Mouse (Mus musculus) limb, embryonic 11.5 days (tissue): ENCODE measurements at regions not wholly inside any gene's neighbourhood (a gene's known extent, or its start where the extent isn't known, plus 50 kb on each side); places are given as distances from the start of the nearest gene placed in this dataset.

Experiments
- ATAC-seq: fragments of 200-750 bp; cut with Nextera tagmentation; 2 replicates; pipeline ENCODE4 v1.8.0; 2017; ENCODE audit warnings: low read depth; ENCODE audit not compliant: insufficient number of reproducible peaks, low FRiP score, low TSS enrichment
- DNase-seq: peaks from one replicate; pipeline ENCODE4 v3.0.0-alpha.2; 2015; ENCODE audit warnings: low spot score
- H3K27ac ChIP-seq: fragments of 300-500 bp; sonication (generic); replicated peaks from 2 replicates; pipeline ENCODE4 v1.5.1; 2014; ENCODE audit warnings: low read depth, mild to moderate bottlenecking, low read length
- H3K27me3 ChIP-seq: fragments of 300-500 bp; sonication (generic); 2 replicates; pipeline ENCODE4 v1.6.1; 2014; ENCODE audit warnings: mild to moderate bottlenecking, low read length, mixed read lengths; ENCODE audit not compliant: control insufficient read depth, insufficient read depth
- H3K36me3 ChIP-seq: fragments of 300-500 bp; sonication (generic); 2 replicates; pipeline ENCODE4 v1.6.1; 2014; ENCODE audit warnings: mild to moderate bottlenecking, low read length, moderate library complexity, mixed read lengths; ENCODE audit not compliant: control insufficient read depth, insufficient read depth
- H3K4me1 ChIP-seq: fragments of 300-500 bp; sonication (generic); 2 replicates; pipeline ENCODE4 v1.6.1; 2014; ENCODE audit warnings: low read length, mixed read lengths; ENCODE audit not compliant: control insufficient read depth, insufficient read depth
- H3K4me2 ChIP-seq: fragments of 300-500 bp; sonication (generic); 2 replicates; pipeline ENCODE4 v1.6.1; 2014; ENCODE audit warnings: low read depth, mild to moderate bottlenecking, moderate library complexity; ENCODE audit not compliant: severe bottlenecking
- H3K4me3 ChIP-seq: fragments of 300-500 bp; sonication (generic); 2 replicates; pipeline ENCODE4 v1.5.1; 2014; ENCODE audit warnings: low read depth, low read length
- H3K9ac ChIP-seq: fragments of 300-500 bp; sonication (generic); 2 replicates; pipeline ENCODE4 v1.6.1; 2014; ENCODE audit warnings: mild to moderate bottlenecking, low read length
- H3K9me3 ChIP-seq: fragments of 300-500 bp; sonication (generic); 2 replicates; pipeline ENCODE4 v1.6.1; 2016; ENCODE audit warnings: low read length; ENCODE audit not compliant: control insufficient read depth
- WGBS: fragments of 180-500 bp; shearing (Covaris S2); extraction: QIAGEN DNeasy Blood & Tissue Kit; methylation state at CpG from one replicate; pipeline ENCODE4 v1.1.7; 2014; 5-methylcytosine and 5-hydroxymethylcytosine counted together

- H3K4me1 ChIP-seq = no peaks in the 10 kb centered on the region
- no peak overlapping the region for H3K9ac ChIP-seq
- 61% methylated on average over 7 of the region's 7 CpGs for WGBS
- DNase-seq (no peak), ATAC-seq (no peak)
- H3K4me2 ChIP-seq = no peak overlapping the region
- no peak overlapping the region for H3K27ac ChIP-seq
- no peak overlapping the region for H3K4me3 ChIP-seq
- H3K27me3 ChIP-seq = no peaks in the 10 kb centered on the region
- no peaks in the 10 kb centered on the region for H3K36me3 ChIP-seq
- no peaks in the 10 kb centered on the region; the same call in 1 of the 2 replicates for H3K9me3 ChIP-seq
Observed at GRCm38 (mm10) chr6:138207293-138207844, 67.3 kb downstream of the Mgst1 start.

GRCm38 (mm10) chr6:138215189-138215588 is 75.1 kb downstream of the Mgst1 start:
- Histone ChIP-seq H3K9ac (no peak overlapping the region), H3K36me3 (no peaks in the 10 kb centered on the region), H3K9me3 (no peaks in the 10 kb centered on the region), H3K27ac (no peak overlapping the region), H3K4me2 (no peak overlapping the region), H3K4me1 (no peaks in the 10 kb centered on the region), H3K27me3 (no peaks in the 10 kb centered on the region), H3K4me3 (no peak overlapping the region)
- peak; percentile 7 for DNase-seq
- no peak for ATAC-seq

- Histone ChIP-seq H3K4me3 (no peak overlapping the region), H3K27me3 (no peaks in the 10 kb centered on the region), H3K4me1 (no peaks in the 10 kb centered on the region), H3K36me3 (no peaks in the 10 kb centered on the region), H3K27ac (no peak overlapping the region), H3K9me3 (no peaks in the 10 kb centered on the region), H3K9ac (no peak overlapping the region), H3K4me2 (no peak overlapping the region)
- WGBS = 76% methylated on average over 4 of the region's 4 CpGs
- ATAC-seq = no peak
- DNase-seq = no peak
Observed at GRCm38 (mm10) chr6:138232403-138232802, 92.3 kb downstream of the Mgst1 start.

- no peaks in the 10 kb centered on the region for H3K27me3 ChIP-seq
- no peak for ATAC-seq
- DNase-seq = no peak
- 40% methylated on average over 1 of the region's 1 CpGs for WGBS
- H3K4me1 ChIP-seq = no peaks in the 10 kb centered on the region
- H3K4me3 ChIP-seq = no peak overlapping the region
- H3K27ac ChIP-seq = no peak overlapping the region
- no peaks in the 10 kb centered on the region for H3K9me3 ChIP-seq
- no peaks in the 10 kb centered on the region for H3K36me3 ChIP-seq
- no peak overlapping the region for H3K4me2 ChIP-seq
- no peak overlapping the region for H3K9ac ChIP-seq
Observed at GRCm38 (mm10) chr6:138242837-138243236, 102.7 kb downstream of the Mgst1 start.

- H3K27ac ChIP-seq = no peak overlapping the region
- DNase-seq (no peak), ATAC-seq (no peak)
- H3K4me1 ChIP-seq = no peaks in the 10 kb centered on the region
- 92% methylated on average over 3 of the region's 3 CpGs for WGBS
- no peak overlapping the region for H3K9ac ChIP-seq
- no peaks in the 10 kb centered on the region for H3K36me3 ChIP-seq
- H3K9me3 ChIP-seq = no peaks in the 10 kb centered on the region
- no peaks in the 10 kb centered on the region for H3K27me3 ChIP-seq
- no peak overlapping the region for H3K4me2 ChIP-seq
- H3K4me3 ChIP-seq = no peak overlapping the region
Observed at GRCm38 (mm10) chr6:138266668-138267067, 126.6 kb downstream of the Mgst1 start.
